Mouse (Mus musculus): ENCODE measurements around the gene Phactr2. TPM values are rescaled to one million over a fixed set of nuclear protein-coding genes. Genes with fewer than 3 reads are reported as not detected.

Phactr2 gene
- polyA plus RNA-seq, 1 experiment = 3.5 TPM

GRCm38 (mm10) chr10:13288296-13288695 lies 185.9 kb downstream of the Phactr2 start:
- Histone ChIP-seq H3K36me3 (ENCODE audit: control insufficient read depth, insufficient read depth, low read length) (no peaks in the 10 kb centered on the region), H3K27ac (ENCODE audit: insufficient read depth, low read length) (no peak overlapping the region), H3K4me1 (ENCODE audit: control insufficient read depth, insufficient read depth, insufficient read length) (no peaks in the 10 kb centered on the region), H3K4me3 (ENCODE audit: extremely low read depth, insufficient read depth, insufficient read length) (no peak overlapping the region), H3K27me3 (ENCODE audit: control insufficient read depth, insufficient read depth, low read length) (no peaks in the 10 kb centered on the region)
- no peak for DNase-seq (ENCODE audit: low read depth in 1 of 2, low spot score in 2 of 2)
- TF ChIP-seq CTCF (IDR thresholded peaks at IDR 0.05; ENCODE audit: extremely low read depth, insufficient read depth, insufficient read length, insufficient replicate concordance) (no peak), POLR2A (IDR thresholded peaks at IDR 0.05; ENCODE audit: low read depth, low read length) (no peak)
- 92% methylated on average over 5 of the region's 5 CpGs for WGBS

- no peak overlapping the region for H3K4me3 ChIP-seq (ENCODE audit: extremely low read depth, insufficient read depth, insufficient read length)
- H3K27me3 ChIP-seq (ENCODE audit: control insufficient read depth, insufficient read depth, low read length) = no peaks in the 10 kb centered on the region
- TF ChIP-seq POLR2A (IDR thresholded peaks at IDR 0.05; ENCODE audit: low read depth, low read length) = no peak
- no peak for TF ChIP-seq CTCF (IDR thresholded peaks at IDR 0.05; ENCODE audit: extremely low read depth, insufficient read depth, insufficient read length, insufficient replicate concordance)
- 88% methylated on average over 4 of the region's 4 CpGs for WGBS
- no peak overlapping the region for H3K27ac ChIP-seq (ENCODE audit: insufficient read depth, low read length)
- no peak for DNase-seq (ENCODE audit: low read depth in 1 of 2, low spot score in 2 of 2)
- no peaks in the 10 kb centered on the region for H3K4me1 ChIP-seq (ENCODE audit: control insufficient read depth, insufficient read depth, insufficient read length)
- no peaks in the 10 kb centered on the region for H3K36me3 ChIP-seq (ENCODE audit: control insufficient read depth, insufficient read depth, low read length)
Observed at GRCm38 (mm10) chr10:13283441-13283840, 190.8 kb downstream of the Phactr2 start.

- H3K27me3 ChIP-seq (ENCODE audit: control insufficient read depth, insufficient read depth, low read length) = no peaks in the 10 kb centered on the region
Observed at GRCm38 (mm10) chr10:13280298-13280853, 193.8 kb downstream of the Phactr2 start.

GRCm38 (mm10) chr10:13276298-13276697 lies 197.9 kb downstream of the Phactr2 start:
- H3K4me1 ChIP-seq (ENCODE audit: control insufficient read depth, insufficient read depth, insufficient read length) = no peaks in the 10 kb centered on the region; the same call in none of the 2 replicates
- H3K4me3 ChIP-seq (ENCODE audit: extremely low read depth, insufficient read depth, insufficient read length) = no peak overlapping the region
- H3K27ac ChIP-seq (ENCODE audit: insufficient read depth, low read length) = no peak overlapping the region
- no peaks in the 10 kb centered on the region for H3K27me3 ChIP-seq (ENCODE audit: control insufficient read depth, insufficient read depth, low read length)
- WGBS = 87% methylated on average over 5 of the region's 5 CpGs
- H3K36me3 ChIP-seq (ENCODE audit: control insufficient read depth, insufficient read depth, low read length) = no peaks in the 10 kb centered on the region
- no peak for TF ChIP-seq POLR2A (IDR thresholded peaks at IDR 0.05; ENCODE audit: low read depth, low read length)
- no peak for DNase-seq (ENCODE audit: low read depth in 1 of 2, low spot score in 2 of 2)

More at GRCm38 (mm10) chr10:13280298-13280853, 193.8 kb downstream of the Phactr2 start:
- no peak for DNase-seq (ENCODE audit: low read depth in 1 of 2, low spot score in 2 of 2)
- no peak for TF ChIP-seq POLR2A (IDR thresholded peaks at IDR 0.05; ENCODE audit: low read depth, low read length)
- no peak for TF ChIP-seq CTCF (IDR thresholded peaks at IDR 0.05; ENCODE audit: extremely low read depth, insufficient read depth, insufficient read length, insufficient replicate concordance)
- Histone ChIP-seq H3K4me1 (ENCODE audit: control insufficient read depth, insufficient read depth, insufficient read length) (no peaks in the 10 kb centered on the region), H3K36me3 (ENCODE audit: control insufficient read depth, insufficient read depth, low read length) (no peaks in the 10 kb centered on the region), H3K4me3 (ENCODE audit: extremely low read depth, insufficient read depth, insufficient read length) (no peak overlapping the region), H3K27ac (ENCODE audit: insufficient read depth, low read length) (no peak overlapping the region)
- WGBS = 89% methylated on average over 6 of the region's 6 CpGs

- Histone ChIP-seq H3K4me3 (ENCODE audit: extremely low read depth, insufficient read depth, insufficient read length) (no peak overlapping the region), H3K27me3 (ENCODE audit: control insufficient read depth, insufficient read depth, low read length) (no peaks in the 10 kb centered on the region), H3K36me3 (ENCODE audit: control insufficient read depth, insufficient read depth, low read length) (no peaks in the 10 kb centered on the region), H3K4me1 (ENCODE audit: control insufficient read depth, insufficient read depth, insufficient read length) (no peaks in the 10 kb centered on the region; the same call in none of the 2 replicates), H3K27ac (ENCODE audit: insufficient read depth, low read length) (no peak overlapping the region)
- 90% methylated on average over 6 of the region's 6 CpGs for WGBS
- TF ChIP-seq POLR2A (IDR thresholded peaks at IDR 0.05; ENCODE audit: low read depth, low read length) (no peak), CTCF (IDR thresholded peaks at IDR 0.05; ENCODE audit: extremely low read depth, insufficient read depth, insufficient read length, insufficient replicate concordance) (no peak)
- DNase-seq (ENCODE audit: low read depth in 1 of 2, low spot score in 2 of 2) = no peak
Observed at GRCm38 (mm10) chr10:13275152-13275551, 199.1 kb downstream of the Phactr2 start.

GRCm38 (mm10) chr10:13274699-13275098 lies 199.5 kb downstream of the Phactr2 start:
- TF ChIP-seq POLR2A (IDR thresholded peaks at IDR 0.05; ENCODE audit: low read depth, low read length) (no peak), CTCF (IDR thresholded peaks at IDR 0.05; ENCODE audit: extremely low read depth, insufficient read depth, insufficient read length, insufficient replicate concordance) (no peak)
- no peaks in the 10 kb centered on the region for H3K27me3 ChIP-seq (ENCODE audit: control insufficient read depth, insufficient read depth, low read length)
- 90% methylated on average over 4 of the region's 4 CpGs for WGBS
- DNase-seq (ENCODE audit: low read depth in 1 of 2, low spot score in 2 of 2) = no peak
- no peak overlapping the region for H3K27ac ChIP-seq (ENCODE audit: insufficient read depth, low read length)
- no peaks in the 10 kb centered on the region for H3K36me3 ChIP-seq (ENCODE audit: control insufficient read depth, insufficient read depth, low read length)
- no peaks in the 10 kb centered on the region; the same call in none of the 2 replicates for H3K4me1 ChIP-seq (ENCODE audit: control insufficient read depth, insufficient read depth, insufficient read length)
- no peak overlapping the region for H3K4me3 ChIP-seq (ENCODE audit: extremely low read depth, insufficient read depth, insufficient read length)

GRCm38 (mm10) chr10:13273756-13274155 lies 200.5 kb downstream of the Phactr2 start:
- H3K27ac ChIP-seq (ENCODE audit: insufficient read depth, low read length) = no peak overlapping the region
- H3K36me3 ChIP-seq (ENCODE audit: control insufficient read depth, insufficient read depth, low read length) = no peaks in the 10 kb centered on the region
- no peak for DNase-seq (ENCODE audit: low read depth in 1 of 2, low spot score in 2 of 2)
- 29% methylated on average over 1 of the region's 1 CpGs for WGBS
- no peak for TF ChIP-seq CTCF (IDR thresholded peaks at IDR 0.05; ENCODE audit: extremely low read depth, insufficient read depth, insufficient read length, insufficient replicate concordance)
- no peak for TF ChIP-seq POLR2A (IDR thresholded peaks at IDR 0.05; ENCODE audit: low read depth, low read length)
- H3K27me3 ChIP-seq (ENCODE audit: control insufficient read depth, insufficient read depth, low read length) = no peaks in the 10 kb centered on the region
- no peaks in the 10 kb centered on the region; the same call in none of the 2 replicates for H3K4me1 ChIP-seq (ENCODE audit: control insufficient read depth, insufficient read depth, insufficient read length)
- H3K4me3 ChIP-seq (ENCODE audit: extremely low read depth, insufficient read depth, insufficient read length) = no peak overlapping the region
